Mouse (Mus musculus): ENCODE measurements around the gene Hmcn2. TPM values are rescaled to one million over a fixed set of nuclear protein-coding genes. Genes with fewer than 3 reads are reported as not detected.

Hmcn2 gene
- polyA plus RNA-seq, 1 experiment from 2014 or later, result 0.20 TPM

GRCm38 (mm10) chr2:31299996-31300395 lies 14.2 kb upstream of the Hmcn2 start:
- H3K9me3 ChIP-seq (ENCODE audit: low read length), result no peaks in the 10 kb centered on the region
- 67% methylated on average over 10 of the region's 10 CpGs for WGBS (ENCODE audit: insufficient replicate concordance)
- no peak for TF ChIP-seq EP300 (IDR thresholded peaks at IDR 0.05; ENCODE audit: low read depth)
- TF ChIP-seq CTCF (IDR thresholded peaks at IDR 0.05; ENCODE audit: low read depth), result no peak
- no peaks in the 10 kb centered on the region for H3K36me3 ChIP-seq (replicated peaks; ENCODE audit: insufficient read depth, low read length)
- no peak overlapping the region for H3K27ac ChIP-seq (ENCODE audit: low read depth)
- H3K9ac ChIP-seq (replicated peaks), result no peak overlapping the region
- no peak overlapping the region for H3K4me3 ChIP-seq (ENCODE audit: low read depth, low read length)
- H3K27me3 ChIP-seq (ENCODE audit: insufficient read depth, low read length), result no peaks in the 10 kb centered on the region
- DNase-seq (no peak), ATAC-seq (no peak)
- H3K4me1 ChIP-seq (ENCODE audit: insufficient read depth), result peaks cover 5% of the 10 kb centered on the region; the same call in 1 of the 2 replicates
- H3K4me2 ChIP-seq (ENCODE audit: low read depth, low read length), result no peak overlapping the region

GRCm38 (mm10) chr2:31303177-31303576 lies 11.0 kb upstream of the Hmcn2 start:
- TF ChIP-seq CTCF (IDR thresholded peaks at IDR 0.05; ENCODE audit: low read depth), result no peak
- TF ChIP-seq EP300 (IDR thresholded peaks at IDR 0.05; ENCODE audit: low read depth), result no peak
- WGBS (ENCODE audit: insufficient replicate concordance), result 77% methylated on average over 9 of the region's 9 CpGs
- Histone ChIP-seq H3K27ac (ENCODE audit: low read depth) (no peak overlapping the region), H3K4me3 (ENCODE audit: low read depth, low read length) (no peak overlapping the region), H3K4me1 (ENCODE audit: insufficient read depth) (peaks cover 5% of the 10 kb centered on the region; the same call in 1 of the 2 replicates), H3K9me3 (ENCODE audit: low read length) (no peaks in the 10 kb centered on the region), H3K27me3 (ENCODE audit: insufficient read depth, low read length) (no peaks in the 10 kb centered on the region), H3K4me2 (ENCODE audit: low read depth, low read length) (no peak overlapping the region), H3K9ac (replicated peaks) (no peak overlapping the region), H3K36me3 (replicated peaks; ENCODE audit: insufficient read depth, low read length) (no peaks in the 10 kb centered on the region)
- ATAC-seq, result no peak
- no peak for DNase-seq

- no peaks in the 10 kb centered on the region for H3K36me3 ChIP-seq (replicated peaks; ENCODE audit: insufficient read depth, low read length)
- no peak for ATAC-seq
- no peak overlapping the region for H3K9ac ChIP-seq (replicated peaks)
- DNase-seq, result no peak
- H3K4me3 ChIP-seq (ENCODE audit: low read depth, low read length), result no peak overlapping the region
- no peak overlapping the region for H3K27ac ChIP-seq (ENCODE audit: low read depth)
- H3K27me3 ChIP-seq (ENCODE audit: insufficient read depth, low read length), result no peaks in the 10 kb centered on the region
- 63% methylated on average over 9 of the region's 9 CpGs for WGBS (ENCODE audit: insufficient replicate concordance)
- TF ChIP-seq EP300 (IDR thresholded peaks at IDR 0.05; ENCODE audit: low read depth) (no peak), CTCF (IDR thresholded peaks at IDR 0.05; ENCODE audit: low read depth) (no peak)
- no peaks in the 10 kb centered on the region for H3K4me1 ChIP-seq (ENCODE audit: insufficient read depth)
- no peaks in the 10 kb centered on the region for H3K9me3 ChIP-seq (ENCODE audit: low read length)
- H3K4me2 ChIP-seq (ENCODE audit: low read depth, low read length), result no peak overlapping the region
Observed at GRCm38 (mm10) chr2:31304191-31304590, 10.0 kb upstream of the Hmcn2 start.

GRCm38 (mm10) chr2:31304801-31305665 lies 9.2 kb upstream of the Hmcn2 start:
- H3K27me3 ChIP-seq (ENCODE audit: insufficient read depth, low read length), result 0 out of 2 replicates have a peak, but pooled peaks cover under 1% of the 10 kb centered on the region
- TF ChIP-seq EP300 (IDR thresholded peaks at IDR 0.05; ENCODE audit: low read depth) (no peak), CTCF (IDR thresholded peaks at IDR 0.05; ENCODE audit: low read depth) (no peak)
- no peaks in the 10 kb centered on the region for H3K4me1 ChIP-seq (ENCODE audit: insufficient read depth)
- H3K9me3 ChIP-seq (ENCODE audit: low read length), result no peaks in the 10 kb centered on the region
- no peak overlapping the region for H3K4me3 ChIP-seq (ENCODE audit: low read depth, low read length)
- DNase-seq (no peak), ATAC-seq (no peak)
- no peak overlapping the region for H3K4me2 ChIP-seq (ENCODE audit: low read depth, low read length)
- 76% methylated on average over 22 of the region's 22 CpGs for WGBS (ENCODE audit: insufficient replicate concordance)
- no peak overlapping the region for H3K27ac ChIP-seq (ENCODE audit: low read depth)
- no peak overlapping the region for H3K9ac ChIP-seq (replicated peaks)
- H3K36me3 ChIP-seq (replicated peaks; ENCODE audit: insufficient read depth, low read length), result no peaks in the 10 kb centered on the region

GRCm38 (mm10) chr2:31305684-31306083 lies 8.5 kb upstream of the Hmcn2 start:
- peak; percentile 59 for TF ChIP-seq CTCF (IDR thresholded peaks at IDR 0.05; ENCODE audit: low read depth)
- no peak for TF ChIP-seq EP300 (IDR thresholded peaks at IDR 0.05; ENCODE audit: low read depth)
- H3K27me3 ChIP-seq (ENCODE audit: insufficient read depth, low read length), result 0 out of 2 replicates have a peak, but pooled peaks cover 5% of the 10 kb centered on the region
- H3K36me3 ChIP-seq (replicated peaks; ENCODE audit: insufficient read depth, low read length), result no peaks in the 10 kb centered on the region
- WGBS (ENCODE audit: insufficient replicate concordance), result 39% methylated on average over 4 of the region's 4 CpGs
- peak; percentile 51 for DNase-seq
- no peaks in the 10 kb centered on the region for H3K9me3 ChIP-seq (ENCODE audit: low read length)
- H3K4me2 ChIP-seq (ENCODE audit: low read depth, low read length), result no peak overlapping the region
- no peaks in the 10 kb centered on the region for H3K4me1 ChIP-seq (ENCODE audit: insufficient read depth)
- no peak overlapping the region for H3K4me3 ChIP-seq (ENCODE audit: low read depth, low read length)
- no peak overlapping the region for H3K27ac ChIP-seq (ENCODE audit: low read depth)
- no peak overlapping the region for H3K9ac ChIP-seq (replicated peaks)
- no peak for ATAC-seq

DNA sequence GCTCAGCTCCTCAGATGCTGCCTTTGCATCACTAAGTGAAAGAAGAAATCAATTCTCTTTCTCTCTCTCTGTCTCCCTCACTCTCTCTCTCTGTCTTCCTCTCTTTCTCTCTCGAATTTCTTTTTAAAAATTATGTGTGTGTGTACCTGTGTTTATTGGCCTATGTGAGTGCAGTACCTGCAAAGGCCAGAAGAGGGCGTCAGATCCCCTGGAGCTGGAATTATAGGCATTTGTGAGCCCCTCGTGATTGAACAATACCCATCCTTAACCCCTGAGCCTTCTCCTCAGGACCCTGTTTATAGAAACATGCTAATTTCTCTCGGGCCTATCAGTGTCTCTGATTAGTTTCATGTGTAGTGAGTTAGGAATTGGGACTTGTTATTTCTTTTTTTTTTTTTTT lies 6.0 kb upstream of the Hmcn2 start:
- H3K9me3 ChIP-seq (ENCODE audit: low read length), result no peaks in the 10 kb centered on the region
- peaks cover 10% of the 10 kb centered on the region for H3K27me3 ChIP-seq (ENCODE audit: insufficient read depth, low read length)
- H3K4me3 ChIP-seq (ENCODE audit: low read depth, low read length), result no peak overlapping the region
- DNase-seq (no peak), ATAC-seq (no peak)
- WGBS (ENCODE audit: insufficient replicate concordance), result 56% methylated on average over 4 of the region's 4 CpGs
- H3K4me2 ChIP-seq (ENCODE audit: low read depth, low read length), result no peak overlapping the region
- no peak overlapping the region for H3K9ac ChIP-seq (replicated peaks)
- no peak overlapping the region for H3K27ac ChIP-seq (ENCODE audit: low read depth)
- no peaks in the 10 kb centered on the region for H3K36me3 ChIP-seq (replicated peaks; ENCODE audit: insufficient read depth, low read length)
- no peaks in the 10 kb centered on the region for H3K4me1 ChIP-seq (ENCODE audit: insufficient read depth)
- peak; percentile 35; the same call in 1 of the 2 replicates for TF ChIP-seq CTCF (IDR thresholded peaks at IDR 0.05; ENCODE audit: low read depth)
- no peak for TF ChIP-seq EP300 (IDR thresholded peaks at IDR 0.05; ENCODE audit: low read depth)

Measured in liver, postnatal 0 days (tissue).